Mouse (Mus musculus) midbrain, embryonic 14.5 days (tissue): ENCODE data around the gene Olfr1564. TPM values are rescaled to one million over a fixed set of nuclear protein-coding genes. Genes with fewer than 3 reads are reported as not detected.
A peak's percentile ranks its signal among the peaks of the same experiment; 100 is the strongest.
"Not testable (repeated sequence)": the region's sequence is repeated elsewhere in the genome, so short reads cannot be mapped to it uniquely, and the experiment has no call there.

Experiments
- ATAC-seq: fragments of 200-750 bp; cut with Nextera tagmentation; 2 replicates; pipeline ENCODE4 v1.8.0; 2017; ENCODE audit warnings: moderate number of reproducible peaks, moderate library complexity; ENCODE audit not compliant: low FRiP score, low TSS enrichment
- DNase-seq: peaks from one replicate; pipeline ENCODE4 v3.0.0-alpha.2; 2015
- H3K27ac ChIP-seq: fragments of 300-500 bp; sonication (generic); replicated peaks from 2 replicates; pipeline ENCODE4 v1.5.1; 2014; ENCODE audit warnings: mild to moderate bottlenecking, low read depth, low read length, moderate library complexity
- H3K27me3 ChIP-seq: fragments of 300-500 bp; sonication (generic); 2 replicates; pipeline ENCODE4 v1.6.1; 2014; ENCODE audit warnings: low read length, control low read depth, mixed read lengths; ENCODE audit not compliant: control insufficient read depth, insufficient read depth
- H3K36me3 ChIP-seq: fragments of 300-500 bp; sonication (generic); 2 replicates; pipeline ENCODE4 v1.6.1; 2014; ENCODE audit warnings: low read length, control low read depth; ENCODE audit not compliant: control insufficient read depth, insufficient read depth
- H3K4me1 ChIP-seq: fragments of 300-500 bp; sonication (generic); 2 replicates; pipeline ENCODE4 v1.6.1; 2014; ENCODE audit warnings: mild to moderate bottlenecking, antibody characterized with exemption, low read length, control low read depth; ENCODE audit not compliant: control insufficient read depth, insufficient read depth
- H3K4me2 ChIP-seq: fragments of 300-500 bp; sonication (generic); 2 replicates; pipeline ENCODE4 v1.6.1; 2014; ENCODE audit warnings: mild to moderate bottlenecking, low read length, moderate library complexity
- H3K4me3 ChIP-seq: fragments of 300-500 bp; sonication (generic); replicated peaks from 2 replicates; pipeline ENCODE4 v1.5.1; 2014; ENCODE audit warnings: low read depth, low read length
- H3K9ac ChIP-seq: fragments of 300-500 bp; sonication (generic); replicated peaks from 2 replicates; pipeline ENCODE4 v1.6.1; 2014; ENCODE audit warnings: mild to moderate bottlenecking, low read length, moderate library complexity
- H3K9me3 ChIP-seq: fragments of 300-500 bp; sonication (generic); 2 replicates; pipeline ENCODE4 v1.6.1; 2016; ENCODE audit warnings: low read length, control low read depth, mixed read lengths; ENCODE audit not compliant: control insufficient read depth
- WGBS: fragments of 180-500 bp; shearing (Covaris S2); extraction: QIAGEN DNeasy Blood & Tissue Kit; methylation state at CpG from one replicate; pipeline ENCODE4 v1.1.7; 2014; 5-methylcytosine and 5-hydroxymethylcytosine counted together
- polyA plus RNA-seq: library from polyadenylated mRNA; unstranded; fragments of >200 nt; fragmentation: Nextera tagmentation; extraction: Ambion mirVana; gene quantifications from 2 replicates; pipeline ENCODE4 v1.2.1, GENCODE M21; 2014

The Olfr1564 gene
- not detected in 2 replicates for polyA plus RNA-seq

GRCm38 (mm10) chr17:33221590-33221989 is at the start of gene Olfr1564:
Gene Olfr1564, minus strand, starts transcription at chr17:33221690.
- WGBS = 83% methylated on average over 2 of the region's 2 CpGs
- ATAC-seq = no peak
- Histone ChIP-seq H3K9ac (no peak within 1 kb of the TSS), H3K4me3 (no peak within 1 kb of the TSS), H3K4me1 (no peaks in the 10 kb centered on the region), H3K27ac (no peak within 1 kb of the TSS), H3K9me3 (peaks cover 13% of the 10 kb centered on the region), H3K4me2 (no peak within 1 kb of the TSS), H3K36me3 (no peaks in the 10 kb centered on the region), H3K27me3 (no peaks in the 10 kb centered on the region)
- DNase-seq = no peak

- Histone ChIP-seq H3K4me1 (no peaks in the 10 kb centered on the region), H3K36me3 (no peaks in the 10 kb centered on the region), H3K4me2 (no peak overlapping the region), H3K9me3 (no peaks in the 10 kb centered on the region), H3K27me3 (no peaks in the 10 kb centered on the region), H3K27ac (no peak overlapping the region), H3K9ac (no peak overlapping the region), H3K4me3 (no peak overlapping the region)
- DNase-seq (no peak), ATAC-seq (no peak)
- 86% methylated on average over 9 of the region's 9 CpGs for WGBS
Measured at GRCm38 (mm10) chr17:33268907-33269306, 47.4 kb upstream of the Olfr1564 start.

GRCm38 (mm10) chr17:33264376-33264775 is 42.9 kb upstream of the Olfr1564 start, which contains the start of gene Olfr63:
Gene Olfr63, plus strand, starts transcription at chr17:33264676.
- WGBS = 77% methylated on average over 1 of the region's 1 CpGs
- no peak within 1 kb of the TSS for H3K27ac ChIP-seq
- H3K27me3 ChIP-seq = no peaks in the 10 kb centered on the region
- H3K4me1 ChIP-seq = no peaks in the 10 kb centered on the region
- ATAC-seq (no peak), DNase-seq (no peak)
- H3K9ac ChIP-seq = no peak within 1 kb of the TSS
- H3K4me2 ChIP-seq = no peak within 1 kb of the TSS
- no peaks in the 10 kb centered on the region for H3K36me3 ChIP-seq
- no peak within 1 kb of the TSS for H3K4me3 ChIP-seq
- no peaks in the 10 kb centered on the region for H3K9me3 ChIP-seq

- no CpG with 5 or more reads among the region's 2 CpGs for WGBS
- not testable (repeated sequence) for H3K27me3 ChIP-seq, H3K9ac ChIP-seq, DNase-seq, H3K4me3 ChIP-seq, H3K4me1 ChIP-seq, H3K36me3 ChIP-seq, H3K4me2 ChIP-seq, H3K9me3 ChIP-seq, H3K27ac ChIP-seq
- 0 out of 2 replicates have a peak, but pooled peaks have one; percentile 17 for ATAC-seq
Measured at GRCm38 (mm10) chr17:33255319-33255657, 33.8 kb upstream of the Olfr1564 start.

GRCm38 (mm10) chr17:33254530-33255318 is 33.2 kb upstream of the Olfr1564 start, which contains the start of gene Zfp955a:
Gene Zfp955a, minus strand, starts transcription at chr17:33255145.
- ATAC-seq = peak; percentile 97
- not testable (repeated sequence) for H3K27ac ChIP-seq, H3K27me3 ChIP-seq, H3K36me3 ChIP-seq, H3K9me3 ChIP-seq, H3K4me1 ChIP-seq, DNase-seq, H3K9ac ChIP-seq, H3K4me3 ChIP-seq
- 43% methylated on average over 1 of the region's 34 CpGs for WGBS
- 0 out of 2 replicates have a peak within 1 kb of the TSS, but pooled peaks have one; percentile 6 for H3K4me2 ChIP-seq

- not testable (repeated sequence) for H3K4me3 ChIP-seq, DNase-seq, H3K4me2 ChIP-seq, ATAC-seq, H3K4me1 ChIP-seq, H3K9ac ChIP-seq, H3K27me3 ChIP-seq, H3K27ac ChIP-seq, H3K9me3 ChIP-seq
- WGBS = 91% methylated on average over 1 of the region's 1 CpGs
- peaks cover 14% of the 10 kb centered on the region for H3K36me3 ChIP-seq
Measured at GRCm38 (mm10) chr17:33236646-33237045, 15.2 kb upstream of the Olfr1564 start.

- H3K36me3 ChIP-seq, H3K27me3 ChIP-seq, ATAC-seq, H3K4me3 ChIP-seq, H3K9me3 ChIP-seq, H3K27ac ChIP-seq, H3K4me2 ChIP-seq, H3K4me1 ChIP-seq, DNase-seq, H3K9ac ChIP-seq: not testable (repeated sequence)
- no CpG with 5 or more reads among the region's 2 CpGs for WGBS
Measured at GRCm38 (mm10) chr17:33191002-33191401, 30.5 kb downstream of the Olfr1564 start, which contains the start of gene Olfr239. Gene Olfr239, plus strand, starts transcription at chr17:33191302.

- not testable (repeated sequence) for H3K9me3 ChIP-seq, H3K36me3 ChIP-seq, H3K4me3 ChIP-seq, H3K27ac ChIP-seq, H3K9ac ChIP-seq, H3K27me3 ChIP-seq, H3K4me2 ChIP-seq, H3K4me1 ChIP-seq, DNase-seq, ATAC-seq
- WGBS = 80% methylated on average over 1 of the region's 1 CpGs
Measured at GRCm38 (mm10) chr17:33168147-33168546, 53.3 kb downstream of the Olfr1564 start, which contains the start of gene Olfr55. Gene Olfr55, plus strand, starts transcription at chr17:33168447.
